Mouse (Mus musculus) hindbrain, postnatal 0 days (tissue): ENCODE results near the gene Dcaf10. TPM values are rescaled to one million over a fixed set of nuclear protein-coding genes. Genes with fewer than 3 reads are reported as not detected.
"Not testable (repeated sequence)": the region's sequence is repeated elsewhere in the genome, so short reads cannot be mapped to it uniquely, and the experiment has no call there.

Experiments used
- ATAC-seq: fragments of 200-750 bp; cut with Nextera tagmentation; 2 replicates; pipeline ENCODE4 v1.8.0; 2017; ENCODE audit warnings: mild to moderate bottlenecking, moderate TSS enrichment, moderate library complexity
- DNase-seq: peaks from one replicate; pipeline ENCODE4 v3.0.0-alpha.2; 2015; ENCODE audit warnings: low spot score
- H3K27ac ChIP-seq: fragments of 300-500 bp; sonication (generic); 2 replicates; pipeline ENCODE4 v1.5.1; 2014; ENCODE audit warnings: mild to moderate bottlenecking
- H3K27me3 ChIP-seq: fragments of 300-500 bp; sonication (generic); 2 replicates; pipeline ENCODE4 v1.6.1; 2014; ENCODE audit warnings: low read length, mixed read lengths; ENCODE audit not compliant: insufficient read depth
- H3K36me3 ChIP-seq: fragments of 300-500 bp; sonication (generic); 2 replicates; pipeline ENCODE4 v1.6.1; 2014; ENCODE audit warnings: low read length, mixed read lengths; ENCODE audit not compliant: insufficient read depth
- H3K4me1 ChIP-seq: fragments of 300-500 bp; sonication (generic); 2 replicates; pipeline ENCODE4 v1.6.1; 2014; ENCODE audit warnings: antibody characterized with exemption, low read length, mixed read lengths; ENCODE audit not compliant: insufficient read depth
- H3K4me2 ChIP-seq: fragments of 300-500 bp; sonication (generic); 2 replicates; pipeline ENCODE4 v1.6.1; 2014; ENCODE audit warnings: low read depth, mild to moderate bottlenecking, low read length, moderate library complexity, mixed read lengths
- H3K4me3 ChIP-seq: fragments of 300-500 bp; sonication (generic); 2 replicates; pipeline ENCODE4 v1.5.1; 2014; ENCODE audit warnings: low read length
- H3K9ac ChIP-seq: fragments of 300-500 bp; sonication (generic); replicated peaks from 2 replicates; pipeline ENCODE4 v1.6.1; 2014; ENCODE audit warnings: mild to moderate bottlenecking, low read length, moderate library complexity, mixed read lengths
- H3K9me3 ChIP-seq: fragments of 300-500 bp; sonication (generic); 2 replicates; pipeline ENCODE4 v1.6.1; 2016; ENCODE audit warnings: low read length, mixed read lengths
- CTCF ChIP-seq: IDR thresholded peaks from 2 replicates; pipeline ENCODE4 v1.5.1; 2016; ENCODE audit warnings: antibody characterized with exemption, control low read depth, low read depth
- WGBS: fragments of 180-500 bp; shearing (Covaris S2); extraction: QIAGEN DNeasy Blood & Tissue Kit; methylation state at CpG from one replicate; pipeline ENCODE4 v1.1.7; 2014; 5-methylcytosine and 5-hydroxymethylcytosine counted together
- polyA plus RNA-seq: library from polyadenylated mRNA; unstranded; fragments of >200 nt; fragmentation: Nextera tagmentation; extraction: Ambion mirVana; gene quantifications from 2 replicates; pipeline ENCODE4 v1.2.1, GENCODE M21; 2015
- total RNA-seq: library from RNA; depleted of rRNA; stranded (reverse); fragments of >200 nt; gene quantifications from 2 replicates; pipeline ENCODE4 v1.2.3, GENCODE M21; 2014

Gene Dcaf10
- total and polyA plus RNA-seq, 2 experiments from 2014 or later, result 9.8 to 44.1 TPM

GRCm38 (mm10) chr4:45371261-45371660 lies 29.4 kb downstream of the Dcaf10 start:
- peaks cover 38% of the 10 kb centered on the region for H3K36me3 ChIP-seq
- ATAC-seq (no peak), DNase-seq (no peak)
- H3K4me3 ChIP-seq, result no peak overlapping the region
- H3K27me3 ChIP-seq, result no peaks in the 10 kb centered on the region
- H3K9me3 ChIP-seq, result no peaks in the 10 kb centered on the region
- H3K9ac ChIP-seq, result no peak overlapping the region
- no peaks in the 10 kb centered on the region for H3K4me1 ChIP-seq
- WGBS, result 91% methylated on average over 3 of the region's 3 CpGs
- TF ChIP-seq CTCF, result no peak
- no peak overlapping the region for H3K27ac ChIP-seq
- H3K4me2 ChIP-seq, result no peak overlapping the region

- Histone ChIP-seq H3K9me3 (no peaks in the 10 kb centered on the region), H3K4me1 (no peaks in the 10 kb centered on the region), H3K36me3 (peaks cover 43% of the 10 kb centered on the region), H3K4me2 (no peak overlapping the region), H3K27me3 (no peaks in the 10 kb centered on the region), H3K4me3 (no peak overlapping the region), H3K9ac (no peak overlapping the region), H3K27ac (no peak overlapping the region)
- no peak for TF ChIP-seq CTCF
- DNase-seq (no peak), ATAC-seq (no peak)
- WGBS, result 87% methylated on average over 5 of the region's 5 CpGs
Observed at GRCm38 (mm10) chr4:45374879-45375278, 33.0 kb downstream of the Dcaf10 start.

- WGBS, result 80% methylated on average over 4 of the region's 4 CpGs
- DNase-seq, result no peak
- Histone ChIP-seq H3K9ac (no peak overlapping the region), H3K4me1 (no peaks in the 10 kb centered on the region), H3K27me3 (no peaks in the 10 kb centered on the region), H3K27ac (no peak overlapping the region), H3K4me2 (no peak overlapping the region), H3K9me3 (no peaks in the 10 kb centered on the region), H3K4me3 (no peak overlapping the region), H3K36me3 (peaks cover 35% of the 10 kb centered on the region)
- ATAC-seq, result no peak
- TF ChIP-seq CTCF, result no peak
Observed at GRCm38 (mm10) chr4:45376573-45376972, 34.7 kb downstream of the Dcaf10 start.

GRCm38 (mm10) chr4:45380903-45381580 lies 39.1 kb downstream of the Dcaf10 start:
- not testable (repeated sequence) for H3K27me3 ChIP-seq, H3K4me3 ChIP-seq, H3K9ac ChIP-seq, H3K4me1 ChIP-seq, DNase-seq, H3K36me3 ChIP-seq, H3K4me2 ChIP-seq, ATAC-seq, H3K9me3 ChIP-seq, H3K27ac ChIP-seq
- WGBS, result 87% methylated on average over 10 of the region's 10 CpGs

- not testable (repeated sequence) for H3K36me3 ChIP-seq, H3K4me3 ChIP-seq, H3K27me3 ChIP-seq, ATAC-seq, H3K9ac ChIP-seq, H3K4me1 ChIP-seq, H3K4me2 ChIP-seq, DNase-seq, H3K9me3 ChIP-seq, H3K27ac ChIP-seq
- whole genome bisulfite sequencing, result 82% methylated on average over 2 of the region's 2 CpGs
Observed at GRCm38 (mm10) chr4:45382133-45382532, 40.2 kb downstream of the Dcaf10 start.

- 93% methylated on average over 5 of the region's 5 CpGs for WGBS
- H3K9me3 ChIP-seq, H3K4me1 ChIP-seq, H3K27ac ChIP-seq, H3K36me3 ChIP-seq, H3K9ac ChIP-seq, ATAC-seq, H3K4me3 ChIP-seq, H3K27me3 ChIP-seq, DNase-seq, H3K4me2 ChIP-seq: not testable (repeated sequence)
Observed at GRCm38 (mm10) chr4:45387296-45387695, 45.4 kb downstream of the Dcaf10 start.

GRCm38 (mm10) chr4:45392099-45392498 lies 50.2 kb downstream of the Dcaf10 start:
- Histone ChIP-seq H3K27me3 (no peaks in the 10 kb centered on the region), H3K4me3 (no peak overlapping the region), H3K9me3 (no peaks in the 10 kb centered on the region), H3K4me1 (no peaks in the 10 kb centered on the region), H3K4me2 (no peak overlapping the region), H3K9ac (no peak overlapping the region), H3K27ac (no peak overlapping the region), H3K36me3 (no peaks in the 10 kb centered on the region)
- peak; percentile 30; the same call in 1 of the 2 replicates for TF ChIP-seq CTCF
- WGBS, result 62% methylated on average over 4 of the region's 4 CpGs
- no peak for DNase-seq
- ATAC-seq, result no peak
